ENCODE assay signal across 8 mouse cellular contexts in genomic region chr1:69685049-69685889, GRCm38 (mm10). TPM values are rescaled to one million over a fixed set of nuclear protein-coding genes. Genes with fewer than 3 reads are reported as not detected.
A peak's percentile ranks its signal among the peaks of the same experiment; 100 is the strongest.
DNase-seq lines count a peak whose midpoint lies in the region; ATAC-seq and TF ChIP-seq lines count a peak whose summit lies in the region.

No protein-coding gene starts in this region.

- H3K9me3 ChIP-seq in heart, embryonic 10.5 days: no peaks in the 10 kb centered on the region
- no peaks in the 10 kb centered on the region for H3K9me3 ChIP-seq in G1E (replicated peaks)
- no peaks in the 10 kb centered on the region for H3K9me3 ChIP-seq in hindbrain, embryonic 10.5 days
- no peaks in the 10 kb centered on the region for H3K9me3 ChIP-seq in midbrain, embryonic 12.5 days

- no peaks in the 10 kb centered on the region for H3K27me3 ChIP-seq in heart, embryonic 10.5 days (ENCODE audit: insufficient read depth, poor library complexity, severe bottlenecking)
- no peaks in the 10 kb centered on the region for H3K27me3 ChIP-seq in G1E (ENCODE audit: insufficient read depth, low read length)
- no peaks in the 10 kb centered on the region for H3K27me3 ChIP-seq in hindbrain, embryonic 10.5 days (ENCODE audit: insufficient read depth, poor library complexity, severe bottlenecking)
- H3K27me3 ChIP-seq in midbrain, embryonic 12.5 days: no peaks in the 10 kb centered on the region

- DNase-seq in heart, embryonic 10.5 days (ENCODE audit: low spot score): no peak
- no peak for DNase-seq in heart, postnatal 25 days (ENCODE audit: low spot score)
- DNase-seq in G1E (ENCODE audit: low spot score): no peak
- no peak for DNase-seq in hindbrain, embryonic 10.5 days (ENCODE audit: low spot score)
- no peak for DNase-seq in urinary bladder, postnatal 10 days (ENCODE audit: low spot score)
- no peak for DNase-seq in layer of hippocampus, adult 9-11 months

- H3K9ac ChIP-seq in midbrain, embryonic 12.5 days (replicated peaks): peak overlapping the region; percentile 60

- intact Hi-C loops in heart, postnatal 25 days (cut with DNase I): loop anchor here (5.0 kb wide), 1 partner anchor 443 kb away; no protein-coding TSS in a partner anchor

- no peak for ATAC-seq in G1E (ENCODE audit: extremely low read depth, insufficient number of reproducible peaks, low FRiP score, poor library complexity, severe bottlenecking)
- ATAC-seq in midbrain, embryonic 12.5 days (ENCODE audit: low FRiP score, low read depth): no peak
- ATAC-seq in megakaryocyte progenitor cell, adult 5-6 weeks (replicated peaks; ENCODE audit: poor library complexity): no peak

- H3K36me3 ChIP-seq in heart, embryonic 10.5 days: no peaks in the 10 kb centered on the region
- peaks cover 2% of the 10 kb centered on the region for H3K36me3 ChIP-seq in G1E (replicated peaks)
- no peaks in the 10 kb centered on the region for H3K36me3 ChIP-seq in hindbrain, embryonic 10.5 days
- no peaks in the 10 kb centered on the region for H3K36me3 ChIP-seq in midbrain, embryonic 12.5 days

- peak overlapping the region; percentile 76 for H3K27ac ChIP-seq in heart, embryonic 10.5 days
- H3K27ac ChIP-seq in hindbrain, embryonic 10.5 days: peak overlapping the region; percentile 87
- no peak overlapping the region for H3K27ac ChIP-seq in midbrain, embryonic 12.5 days (replicated peaks)

- TF ChIP-seq CTCF in G1E (IDR thresholded peaks at IDR 0.05; ENCODE audit: low read depth, low read length): no peak

- peak overlapping the region; percentile 86 for H3K4me3 ChIP-seq in heart, embryonic 10.5 days
- peak overlapping the region; percentile 78 for H3K4me3 ChIP-seq in G1E (ENCODE audit: low read depth, low read length)
- peak overlapping the region; percentile 77 for H3K4me3 ChIP-seq in hindbrain, embryonic 10.5 days
- peak overlapping the region; percentile 64 for H3K4me3 ChIP-seq in midbrain, embryonic 12.5 days

- peaks cover 4% of the 10 kb centered on the region; the same call in 1 of the 2 replicates for H3K4me1 ChIP-seq in heart, embryonic 10.5 days
- H3K4me1 ChIP-seq in G1E (ENCODE audit: insufficient read depth, low read depth, low read length): peaks cover 52% of the 10 kb centered on the region
- H3K4me1 ChIP-seq in hindbrain, embryonic 10.5 days (replicated peaks): peaks cover 24% of the 10 kb centered on the region
- peaks cover 10% of the 10 kb centered on the region for H3K4me1 ChIP-seq in midbrain, embryonic 12.5 days

- H3K4me2 ChIP-seq in midbrain, embryonic 12.5 days (replicated peaks): peak overlapping the region; percentile 78

- 2% methylated on average over 11 of the region's 11 CpGs for WGBS in heart, embryonic 10.5 days
- under 1% methylated on average over 11 of the region's 11 CpGs for WGBS in hindbrain, embryonic 10.5 days
- 2% methylated on average over 11 of the region's 11 CpGs for WGBS in midbrain, embryonic 12.5 days

RNA-seq across cellular contexts. Expression of gene Ikzf2, which starts 1.8 kb away (rescaled TPM):
- 2.6 and 4.2 TPM in 2 replicates for polyA plus RNA-seq in heart, embryonic 10.5 days (2016; fragmentation: Nextera tagmentation; extraction: Ambion mirVana)
- total RNA-seq in heart, postnatal 25 days (2021): 1 to 10 TPM; 5.2 to 7.2 TPM
- total RNA-seq in G1E (2014; fragmentation: Nextera tagmentation) (62.7 and 84.3 TPM in 2 replicates), G1E (2017) (9.6 and 11.4 TPM in 2 replicates)
- 1.2 and 2.4 TPM in 2 replicates for polyA plus RNA-seq in G1E (2012)
- 6.1 and 6.5 TPM in 2 replicates for polyA plus RNA-seq in hindbrain, embryonic 10.5 days (2016; fragmentation: Nextera tagmentation; extraction: Ambion mirVana)
- 5.7 and 6.0 TPM in 2 replicates for polyA plus RNA-seq in midbrain, embryonic 12.5 days (2016; fragmentation: Nextera tagmentation; extraction: Ambion mirVana)
- total RNA-seq in megakaryocyte progenitor cell, adult 5-6 weeks (2015): 5.5 and 13.9 TPM in 2 replicates
- total RNA-seq in megakaryocyte progenitor cell, adult 5-6 weeks (2017): 6.6 and 17.1 TPM in 2 replicates
